Mouse (Mus musculus) heart, embryonic 10.5 days (tissue): ENCODE results near the gene Rbms1. TPM values are rescaled to one million over a fixed set of nuclear protein-coding genes. Genes with fewer than 3 reads are reported as not detected.

Experiments used
- DNase-seq: peaks from one replicate; pipeline ENCODE4 v3.0.0-alpha.2; 2017; ENCODE audit warnings: low spot score
- H3K27ac ChIP-seq: fragments of 300-500 bp; sonication (generic); 2 replicates; pipeline ENCODE4 v1.5.1; 2016; ENCODE audit warnings: mild to moderate bottlenecking
- H3K27me3 ChIP-seq: fragments of 300-500 bp; sonication (generic); 2 replicates; pipeline ENCODE4 v1.6.1; 2016; ENCODE audit warnings: mild to moderate bottlenecking; ENCODE audit not compliant: poor library complexity, insufficient read depth, severe bottlenecking
- H3K36me3 ChIP-seq: fragments of 300-500 bp; sonication (generic); 2 replicates; pipeline ENCODE4 v1.6.1; 2016; ENCODE audit warnings: mild to moderate bottlenecking, moderate library complexity
- H3K4me1 ChIP-seq: fragments of 300-500 bp; sonication (generic); 2 replicates; pipeline ENCODE4 v1.6.1; 2016; ENCODE audit warnings: mild to moderate bottlenecking
- H3K4me3 ChIP-seq: fragments of 300-500 bp; sonication (generic); 2 replicates; pipeline ENCODE4 v1.5.1; 2016; ENCODE audit warnings: mild to moderate bottlenecking, moderate library complexity
- H3K9me3 ChIP-seq: fragments of 300-500 bp; sonication (generic); 2 replicates; pipeline ENCODE4 v1.6.1; 2016; ENCODE audit warnings: mild to moderate bottlenecking, moderate library complexity
- WGBS: fragments of 180-500 bp; shearing (Covaris S2); methylation state at CpG from one replicate; pipeline ENCODE4 v1.1.7; 2016; 5-methylcytosine and 5-hydroxymethylcytosine counted together
- polyA plus RNA-seq: library from polyadenylated mRNA; unstranded; fragments of >200 nt; fragmentation: Nextera tagmentation; extraction: Ambion mirVana; gene quantifications from 2 replicates; pipeline ENCODE4 v1.2.1, GENCODE M21; 2016

Gene Rbms1
- polyA plus RNA-seq, result 124 and 146 TPM in 2 replicates

- WGBS, result under 1% methylated on average over 51 of the region's 51 CpGs
- peak within 1 kb of the TSS; percentile 82 for H3K4me3 ChIP-seq
- DNase-seq, result peak; percentile 82
Measured at GRCm38 (mm10) chr2:60962671-60963421, at the start of gene Rbms1. Rbms1 (minus strand) TSS chr2:60963192.

GRCm38 (mm10) chr2:61012249-61012828 lies 49.3 kb upstream of the Rbms1 start:
- no peak overlapping the region for H3K4me3 ChIP-seq
- peaks cover 5% of the 10 kb centered on the region; the same call in 1 of the 2 replicates for H3K27me3 ChIP-seq
- 65% methylated on average over 3 of the region's 3 CpGs for WGBS
- H3K27ac ChIP-seq, result no peak overlapping the region
- no peak for DNase-seq
- no peaks in the 10 kb centered on the region for H3K9me3 ChIP-seq
- 0 out of 2 replicates have a peak, but pooled peaks cover 2% of the 10 kb centered on the region for H3K36me3 ChIP-seq
- 0 out of 2 replicates have a peak, but pooled peaks cover 7% of the 10 kb centered on the region for H3K4me1 ChIP-seq

More at GRCm38 (mm10) chr2:60962671-60963421, at the start of gene Rbms1:
- H3K36me3 ChIP-seq, result no peaks in the 10 kb centered on the region
- no peaks in the 10 kb centered on the region for H3K9me3 ChIP-seq
- no peaks in the 10 kb centered on the region for H3K27me3 ChIP-seq
- H3K4me1 ChIP-seq, result peaks cover 21% of the 10 kb centered on the region
- peak within 1 kb of the TSS; percentile 99 for H3K27ac ChIP-seq

- no peaks in the 10 kb centered on the region for H3K36me3 ChIP-seq
- WGBS, result 72% methylated on average over 5 of the region's 5 CpGs
- no peak overlapping the region for H3K4me3 ChIP-seq
- DNase-seq, result no peak
- no peaks in the 10 kb centered on the region for H3K27me3 ChIP-seq
- H3K4me1 ChIP-seq, result 0 out of 2 replicates have a peak, but pooled peaks cover 1% of the 10 kb centered on the region
- H3K9me3 ChIP-seq, result no peaks in the 10 kb centered on the region
- H3K27ac ChIP-seq, result no peak overlapping the region
Measured at GRCm38 (mm10) chr2:60986286-60986685, 23.3 kb upstream of the Rbms1 start.

- Histone ChIP-seq H3K27me3 (no peaks in the 10 kb centered on the region), H3K9me3 (no peaks in the 10 kb centered on the region), H3K4me1 (peaks cover 36% of the 10 kb centered on the region), H3K27ac (peak overlapping the region; percentile 82), H3K36me3 (no peaks in the 10 kb centered on the region), H3K4me3 (no peak overlapping the region)
- WGBS, result 5% methylated on average over 4 of the region's 4 CpGs
- peak; percentile 94 for DNase-seq
Measured at GRCm38 (mm10) chr2:60978538-60979313, 15.7 kb upstream of the Rbms1 start.

GRCm38 (mm10) chr2:60972189-60972814 lies 9.3 kb upstream of the Rbms1 start:
- 61% methylated on average over 7 of the region's 7 CpGs for WGBS
- H3K27me3 ChIP-seq, result no peaks in the 10 kb centered on the region

GRCm38 (mm10) chr2:60963616-60964015 lies 624 bp upstream of the Rbms1 start:
- H3K27me3 ChIP-seq, result no peaks in the 10 kb centered on the region

More at GRCm38 (mm10) chr2:60972189-60972814, 9.3 kb upstream of the Rbms1 start:
- Histone ChIP-seq H3K4me3 (no peak overlapping the region), H3K4me1 (no peaks in the 10 kb centered on the region), H3K27ac (no peak overlapping the region), H3K9me3 (no peaks in the 10 kb centered on the region), H3K36me3 (no peaks in the 10 kb centered on the region)
- no peak for DNase-seq

GRCm38 (mm10) chr2:60962001-60962670 lies 856 bp downstream of the Rbms1 start:
- H3K27ac ChIP-seq, result peak overlapping the region; percentile 99
- WGBS, result under 1% methylated on average over 61 of the region's 64 CpGs
- DNase-seq, result peak; percentile 91
- H3K36me3 ChIP-seq, result no peaks in the 10 kb centered on the region
- no peaks in the 10 kb centered on the region for H3K9me3 ChIP-seq
- peak overlapping the region; percentile 82 for H3K4me3 ChIP-seq
- H3K27me3 ChIP-seq, result no peaks in the 10 kb centered on the region
- H3K4me1 ChIP-seq, result peaks cover 21% of the 10 kb centered on the region

More at GRCm38 (mm10) chr2:60963616-60964015, 624 bp upstream of the Rbms1 start:
- Histone ChIP-seq H3K36me3 (no peaks in the 10 kb centered on the region), H3K4me1 (peaks cover 21% of the 10 kb centered on the region), H3K9me3 (no peaks in the 10 kb centered on the region), H3K27ac (peak overlapping the region; percentile 99), H3K4me3 (peak overlapping the region; percentile 82)
- no peak for DNase-seq
- WGBS, result 9% methylated on average over 5 of the region's 5 CpGs

- WGBS, result 23% methylated on average over 5 of the region's 5 CpGs
- Histone ChIP-seq H3K27ac (peak overlapping the region; percentile 99), H3K27me3 (no peaks in the 10 kb centered on the region), H3K9me3 (no peaks in the 10 kb centered on the region), H3K4me1 (peaks cover 21% of the 10 kb centered on the region), H3K36me3 (no peaks in the 10 kb centered on the region; the same call in 1 of the 2 replicates), H3K4me3 (peak overlapping the region; percentile 82)
- no peak for DNase-seq
Measured at GRCm38 (mm10) chr2:60961281-60961680, 1.7 kb downstream of the Rbms1 start.

GRCm38 (mm10) chr2:60948241-60948640 lies 14.8 kb downstream of the Rbms1 start:
- no peaks in the 10 kb centered on the region for H3K27me3 ChIP-seq
- WGBS, result 29% methylated on average over 3 of the region's 3 CpGs
- no peaks in the 10 kb centered on the region for H3K9me3 ChIP-seq
- no peak overlapping the region for H3K27ac ChIP-seq
- peaks cover 4% of the 10 kb centered on the region; the same call in 1 of the 2 replicates for H3K36me3 ChIP-seq
- H3K4me3 ChIP-seq, result no peak overlapping the region
- no peak for DNase-seq
- peaks cover 8% of the 10 kb centered on the region; the same call in 1 of the 2 replicates for H3K4me1 ChIP-seq

- H3K36me3 ChIP-seq, result peaks cover 5% of the 10 kb centered on the region; the same call in 1 of the 2 replicates
- H3K4me3 ChIP-seq, result no peak overlapping the region
- no peak for DNase-seq
- H3K27ac ChIP-seq, result no peak overlapping the region
- H3K9me3 ChIP-seq, result no peaks in the 10 kb centered on the region
- no peaks in the 10 kb centered on the region for H3K27me3 ChIP-seq
- WGBS, result 86% methylated on average over 4 of the region's 4 CpGs
- H3K4me1 ChIP-seq, result peaks cover 8% of the 10 kb centered on the region; the same call in 1 of the 2 replicates
Measured at GRCm38 (mm10) chr2:60947817-60948216, 15.2 kb downstream of the Rbms1 start.

- peak overlapping the region; percentile 24; the same call in 1 of the 2 replicates for H3K4me3 ChIP-seq
- H3K4me1 ChIP-seq, result peaks cover 22% of the 10 kb centered on the region
- 51% methylated on average over 8 of the region's 8 CpGs for WGBS
- H3K9me3 ChIP-seq, result no peaks in the 10 kb centered on the region
- H3K27me3 ChIP-seq, result no peaks in the 10 kb centered on the region
- H3K27ac ChIP-seq, result peak overlapping the region; percentile 56; the same call in 1 of the 2 replicates
- DNase-seq, result peak; percentile 73
- peaks cover 3% of the 10 kb centered on the region; the same call in 1 of the 2 replicates for H3K36me3 ChIP-seq
Measured at GRCm38 (mm10) chr2:60940454-60940961, 22.5 kb downstream of the Rbms1 start.
